Mouse (Mus musculus) cerebellum, postnatal 10 days (tissue): ENCODE measurements at regions not wholly inside any gene's neighbourhood (a gene's known extent, or its start where the extent isn't known, plus 50 kb on each side); places are given as distances from the start of the nearest gene placed in this dataset.

Experiments used
- DNase-seq, 2 experiments: peaks; one replicate each; pipeline ENCODE4 v3.0.0; 2021; ENCODE audit warnings: mixed read lengths in 2 of 2

DNA sequence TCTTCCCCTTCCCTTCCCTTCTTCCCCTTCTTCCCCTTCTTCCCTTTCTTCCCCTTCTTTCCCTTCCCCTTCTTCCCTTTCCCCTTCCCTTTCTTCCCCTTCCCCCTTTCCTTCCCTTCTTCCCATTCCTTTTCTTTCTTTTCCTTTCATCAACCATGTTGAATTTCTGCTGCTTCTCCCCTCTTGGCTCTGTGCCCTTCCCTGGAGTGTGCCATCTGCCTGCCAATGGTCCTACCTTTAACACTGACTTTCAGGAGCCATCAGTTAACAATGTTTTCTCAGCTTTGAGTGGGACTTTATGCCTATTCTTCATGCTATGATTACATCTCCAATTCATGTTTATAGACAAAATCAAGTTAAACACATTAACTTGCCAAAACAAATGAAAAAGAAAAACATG lies 401.8 kb upstream of the Pcdh7 start:
- DNase-seq, result peak; percentile 93 to 95

DNA sequence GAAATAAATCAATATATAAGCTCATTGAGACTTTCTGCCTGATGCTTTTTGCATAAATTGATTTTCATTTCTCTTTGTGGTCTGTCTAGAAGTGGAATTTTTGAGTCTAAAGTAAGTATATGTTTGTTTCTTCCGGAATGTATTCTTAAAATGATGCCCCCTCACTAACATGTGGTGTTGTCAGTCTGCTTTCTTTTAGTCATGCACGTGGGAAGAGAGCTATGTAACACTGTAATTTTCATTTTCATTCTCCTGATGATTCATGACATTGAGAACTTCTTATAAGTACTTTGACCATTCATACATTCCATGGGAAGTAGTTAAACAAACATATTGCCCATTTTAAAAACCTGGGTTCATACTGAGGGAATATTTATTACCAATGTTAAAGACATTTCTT lies 397.7 kb upstream of the Pcdh7 start:
- no peak for DNase-seq

DNA sequence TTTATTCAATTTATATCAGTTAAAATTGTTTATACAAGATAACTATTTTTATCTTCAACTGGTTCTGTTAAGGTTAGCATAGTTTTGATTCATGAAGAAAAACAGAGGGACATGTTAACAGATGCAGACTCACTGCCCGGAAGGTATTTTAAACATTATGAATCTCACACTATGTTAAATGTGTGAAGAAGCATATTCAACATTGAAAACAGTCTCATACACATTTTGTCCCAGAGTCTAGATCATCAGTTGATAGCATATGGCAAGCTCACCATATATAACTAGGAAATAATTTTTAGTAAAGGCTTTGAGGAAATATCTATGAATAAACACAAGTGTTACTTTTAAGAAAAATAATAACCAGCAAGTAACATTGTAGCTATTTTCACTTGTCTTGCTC lies 382.1 kb upstream of the Pcdh7 start:
- DNase-seq, result no peak
